Mouse (Mus musculus): Measurements from ENCODE around the gene Asap2. TPM values are rescaled to one million over a fixed set of nuclear protein-coding genes. Genes with fewer than 3 reads are reported as not detected.

Asap2 gene
- polyA plus RNA-seq, 1 experiment from 2014 or later = 18.7 TPM

GRCm38 (mm10) chr12:21305741-21306140 is 315.5 kb downstream of the Asap2 start:
- Histone ChIP-seq H3K9me3 (replicated peaks) (no peaks in the 10 kb centered on the region), H3K4me1 (no peaks in the 10 kb centered on the region), H3K4me3 (no peak overlapping the region), H3K36me3 (peaks cover 99% of the 10 kb centered on the region), H3K27ac (no peak overlapping the region), H3K27me3 (ENCODE audit: low read depth, poor library complexity, severe bottlenecking) (no peaks in the 10 kb centered on the region)
- no peak for DNase-seq (ENCODE audit: low spot score)
- 91% methylated on average over 4 of the region's 4 CpGs for WGBS

DNA sequence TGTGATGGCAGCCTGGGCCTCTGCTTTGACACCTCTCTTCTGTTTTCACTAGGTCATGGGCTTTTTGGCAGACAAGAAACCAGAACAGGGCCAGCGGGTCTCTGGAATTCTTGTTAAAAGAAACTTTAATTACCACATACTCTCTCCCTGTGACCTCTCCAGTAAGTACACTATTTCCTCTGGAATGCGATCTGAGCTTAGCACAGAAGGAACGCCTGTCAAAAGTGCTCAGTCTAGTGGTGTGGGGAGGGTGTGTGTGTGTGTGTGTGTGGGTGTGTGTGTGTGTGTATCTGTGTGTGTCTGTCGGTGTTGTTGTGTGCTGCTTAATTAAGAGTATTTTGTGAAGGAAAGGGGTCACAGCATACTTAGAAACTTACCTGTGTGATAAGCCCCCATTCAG is 316.5 kb downstream of the Asap2 start:
- Histone ChIP-seq H3K27me3 (ENCODE audit: low read depth, poor library complexity, severe bottlenecking) (no peaks in the 10 kb centered on the region), H3K27ac (no peak overlapping the region), H3K9me3 (replicated peaks) (no peaks in the 10 kb centered on the region), H3K4me1 (no peaks in the 10 kb centered on the region), H3K36me3 (peaks cover 99% of the 10 kb centered on the region), H3K4me3 (no peak overlapping the region)
- 94% methylated on average over 4 of the region's 4 CpGs for WGBS
- no peak for DNase-seq (ENCODE audit: low spot score)

GRCm38 (mm10) chr12:21312201-21312600 is 321.9 kb downstream of the Asap2 start:
- Histone ChIP-seq H3K36me3 (peaks cover 83% of the 10 kb centered on the region), H3K27ac (no peak overlapping the region), H3K27me3 (ENCODE audit: low read depth, poor library complexity, severe bottlenecking) (no peaks in the 10 kb centered on the region), H3K4me1 (peaks cover 5% of the 10 kb centered on the region), H3K9me3 (replicated peaks) (no peaks in the 10 kb centered on the region), H3K4me3 (no peak overlapping the region)
- 92% methylated on average over 5 of the region's 5 CpGs for WGBS
- no peak for DNase-seq (ENCODE audit: low spot score)

GRCm38 (mm10) chr12:21315923-21316868 is 325.9 kb downstream of the Asap2 start, which contains the start of gene Iah1:
Iah1 (plus strand) TSS chr12:21316389.
- Histone ChIP-seq H3K27ac (peak within 1 kb of the TSS; percentile 92), H3K4me3 (peak within 1 kb of the TSS; percentile 78), H3K4me1 (peaks cover 7% of the 10 kb centered on the region), H3K9me3 (replicated peaks) (no peaks in the 10 kb centered on the region), H3K27me3 (ENCODE audit: low read depth, poor library complexity, severe bottlenecking) (no peaks in the 10 kb centered on the region), H3K36me3 (peaks cover 72% of the 10 kb centered on the region)
- 3% methylated on average over 59 of the region's 59 CpGs for WGBS
- peak; percentile 91 for DNase-seq (ENCODE audit: low spot score)

- DNase-seq (ENCODE audit: low spot score) = no peak
- 47% methylated on average over 7 of the region's 7 CpGs for WGBS
- peaks cover 7% of the 10 kb centered on the region for H3K4me1 ChIP-seq
- H3K9me3 ChIP-seq (replicated peaks) = no peaks in the 10 kb centered on the region
- peak overlapping the region; percentile 78 for H3K4me3 ChIP-seq
- no peaks in the 10 kb centered on the region for H3K27me3 ChIP-seq (ENCODE audit: low read depth, poor library complexity, severe bottlenecking)
- peaks cover 69% of the 10 kb centered on the region for H3K36me3 ChIP-seq
- H3K27ac ChIP-seq = peak overlapping the region; percentile 92
Measured at GRCm38 (mm10) chr12:21316869-21317265, 326.6 kb downstream of the Asap2 start.

DNA sequence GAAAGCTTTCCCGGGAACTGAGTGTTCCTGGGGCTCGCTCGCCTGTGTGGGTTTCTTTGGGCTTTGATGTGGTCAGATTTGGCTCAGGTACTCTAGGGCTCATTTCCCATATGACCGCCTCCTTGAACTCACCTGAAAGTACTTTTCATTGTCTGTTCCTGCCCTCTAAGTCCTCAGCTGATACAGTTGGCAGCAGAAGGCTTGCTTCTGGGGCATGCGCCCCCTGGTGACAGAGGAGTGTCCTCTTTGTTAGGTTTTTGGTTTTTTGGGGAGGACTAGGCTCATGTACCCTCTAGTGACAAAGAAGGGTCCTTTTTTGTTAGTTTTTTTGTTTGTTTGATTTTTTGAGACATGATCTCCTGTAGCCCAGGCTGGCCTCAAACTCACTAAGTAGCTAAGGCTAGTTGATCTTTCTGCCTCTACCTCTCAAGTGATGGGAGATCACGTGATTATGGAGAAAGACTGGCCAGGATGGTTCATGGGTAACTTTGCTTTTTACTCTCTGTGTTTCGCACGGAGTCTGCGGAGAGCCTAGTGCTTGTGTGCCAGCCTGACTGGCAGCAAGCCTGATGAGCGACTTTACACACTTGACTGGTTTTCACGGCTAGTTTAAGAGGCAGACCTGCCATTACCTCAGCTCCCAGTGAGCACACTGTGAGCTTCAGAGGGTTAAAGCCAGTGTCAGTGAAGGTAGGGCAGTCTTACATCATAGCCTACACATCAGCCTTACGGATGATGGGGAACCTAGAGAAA is 328.1 kb downstream of the Asap2 start:
- peaks cover 7% of the 10 kb centered on the region for H3K4me1 ChIP-seq
- H3K27ac ChIP-seq = no peak overlapping the region
- H3K27me3 ChIP-seq (ENCODE audit: low read depth, poor library complexity, severe bottlenecking) = no peaks in the 10 kb centered on the region
- H3K9me3 ChIP-seq (replicated peaks) = no peaks in the 10 kb centered on the region
- peaks cover 69% of the 10 kb centered on the region for H3K36me3 ChIP-seq
- 79% methylated on average over 12 of the region's 12 CpGs for WGBS
- no peak overlapping the region for H3K4me3 ChIP-seq
- DNase-seq (ENCODE audit: low spot score) = peak; percentile 65
